Mouse (Mus musculus): ENCODE measurements at regions not wholly inside any gene's neighbourhood (a gene's known extent, or its start where the extent isn't known, plus 50 kb on each side); places are given as distances from the start of the nearest gene placed in this dataset.
"Not testable (repeated sequence)": the region's sequence is repeated elsewhere in the genome, so short reads cannot be mapped to it uniquely, and the experiment has no call there.

GRCm38 (mm10) chr8:126081279-126081678 lies 86.3 kb downstream of the Kcnk1 start:
- DNase-seq (ENCODE audit: low spot score in 2 of 2) = no peak

DNA sequence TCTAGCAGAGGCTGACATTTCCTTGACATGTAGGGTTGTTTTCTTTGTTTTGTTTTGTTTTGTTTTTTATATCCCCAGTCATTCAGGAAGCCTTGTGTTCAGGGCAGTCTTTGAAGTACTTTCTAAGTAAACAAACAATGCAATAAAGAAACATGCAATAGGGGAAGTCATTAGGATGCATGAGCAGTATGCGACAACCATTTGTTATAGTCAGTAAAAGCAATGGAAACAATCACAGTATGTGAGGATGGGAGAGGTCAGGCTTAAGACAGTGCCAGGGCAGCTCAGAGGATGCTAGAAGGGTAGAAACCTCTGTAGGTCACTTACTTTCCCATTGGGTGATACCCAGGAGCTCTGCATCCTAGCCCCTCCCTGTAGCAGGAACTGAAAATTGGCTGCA lies 87.9 kb downstream of the Kcnk1 start:
- no peak for DNase-seq (ENCODE audit: low spot score in 2 of 2)

DNA sequence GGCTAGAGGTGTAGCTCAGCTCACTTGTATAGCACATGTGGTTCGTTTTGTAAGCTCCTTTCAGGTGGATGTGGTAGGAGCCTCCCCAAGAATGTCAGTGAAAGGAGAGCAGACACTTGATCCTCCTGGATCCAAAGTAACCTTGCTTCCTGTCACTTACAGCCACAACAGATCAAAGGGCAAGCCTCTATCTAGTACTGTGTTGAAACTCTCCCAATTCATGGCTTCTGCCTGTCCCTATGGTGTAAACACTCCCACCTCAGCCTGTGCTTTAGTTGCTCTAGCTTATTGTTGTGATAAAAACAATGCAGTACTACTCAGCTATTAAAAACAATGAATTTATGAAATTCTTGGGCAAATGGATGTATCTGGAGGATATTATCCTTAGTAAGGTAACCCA lies 95.8 kb downstream of the Kcnk1 start:
- no peak for DNase-seq (ENCODE audit: low spot score in 2 of 2)

DNA sequence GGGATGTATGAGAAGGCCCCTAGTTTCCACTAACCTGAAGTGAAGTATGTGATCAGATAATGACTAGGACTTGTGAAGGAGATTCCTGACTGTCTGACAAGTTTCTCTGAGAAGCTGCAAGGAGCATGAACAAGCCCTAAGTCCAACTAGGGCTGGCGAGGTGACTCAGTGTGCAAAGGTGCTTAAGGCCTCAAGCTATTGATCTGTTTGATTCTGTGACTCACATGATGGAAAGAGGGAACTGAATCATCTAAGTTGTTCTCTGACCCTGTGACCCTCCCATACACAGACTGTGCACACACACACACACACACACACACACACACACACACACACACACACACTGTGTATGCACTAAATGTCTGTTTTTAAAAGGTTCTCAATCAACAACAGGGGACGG lies 99.0 kb downstream of the Kcnk1 start:
- DNase-seq (ENCODE audit: low spot score in 2 of 2) = no peak

DNA sequence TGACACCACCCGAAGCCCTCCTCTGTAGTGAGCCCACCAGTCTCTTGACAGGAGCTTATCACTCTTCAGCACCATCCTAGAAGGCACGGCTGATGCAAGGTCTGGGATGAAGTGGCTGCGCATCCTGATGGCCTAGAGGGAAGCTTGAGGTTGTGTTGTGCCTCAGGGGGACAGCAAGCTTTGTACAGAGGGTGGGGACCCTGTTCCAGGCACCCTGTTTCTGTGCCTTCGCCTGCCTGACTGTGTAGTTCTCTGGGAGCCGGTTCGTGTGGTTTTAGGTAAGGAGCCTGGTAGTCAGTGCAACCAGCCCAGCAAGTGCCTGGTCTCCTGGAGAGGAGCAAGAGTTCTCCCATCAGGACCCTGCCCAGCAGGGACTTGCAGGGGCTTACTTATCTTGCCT lies 101.1 kb downstream of the Kcnk1 start:
- no peak for DNase-seq (ENCODE audit: low spot score in 2 of 2)

DNA sequence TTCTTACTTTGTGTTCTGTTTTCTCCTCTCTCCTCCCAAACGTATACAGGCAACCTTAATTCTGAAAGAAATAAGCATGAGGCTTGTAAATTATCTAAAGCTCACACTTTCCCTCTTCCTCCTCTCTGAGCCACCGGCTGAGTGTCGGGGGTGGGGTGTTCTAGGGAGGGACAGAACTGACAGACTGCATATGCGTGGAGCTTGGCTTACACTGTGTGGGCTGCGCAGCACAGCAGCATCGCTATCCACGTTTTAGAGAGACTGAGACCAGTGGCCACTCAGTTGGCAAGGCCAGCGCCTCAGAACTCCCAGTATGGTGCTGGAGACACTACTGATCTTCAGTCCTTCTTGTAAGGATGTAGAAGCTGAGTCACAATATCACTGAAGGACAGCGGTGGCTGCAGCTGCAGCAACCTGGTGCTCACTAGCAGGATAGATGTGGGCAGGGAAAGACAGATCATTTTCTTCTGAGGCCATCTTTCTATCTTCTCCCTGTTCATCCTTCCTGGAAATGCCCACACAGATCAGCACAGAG lies 101.7 kb downstream of the Kcnk1 start:
- no peak for DNase-seq (ENCODE audit: low spot score in 2 of 2)

- no peak for DNase-seq (ENCODE audit: low spot score in 2 of 2)
Observed at GRCm38 (mm10) chr8:126098886-126099285, 103.9 kb downstream of the Kcnk1 start.

- no peak for DNase-seq (ENCODE audit: low spot score in 2 of 2)
Observed at GRCm38 (mm10) chr8:126099889-126100288, 104.9 kb downstream of the Kcnk1 start.

DNA sequence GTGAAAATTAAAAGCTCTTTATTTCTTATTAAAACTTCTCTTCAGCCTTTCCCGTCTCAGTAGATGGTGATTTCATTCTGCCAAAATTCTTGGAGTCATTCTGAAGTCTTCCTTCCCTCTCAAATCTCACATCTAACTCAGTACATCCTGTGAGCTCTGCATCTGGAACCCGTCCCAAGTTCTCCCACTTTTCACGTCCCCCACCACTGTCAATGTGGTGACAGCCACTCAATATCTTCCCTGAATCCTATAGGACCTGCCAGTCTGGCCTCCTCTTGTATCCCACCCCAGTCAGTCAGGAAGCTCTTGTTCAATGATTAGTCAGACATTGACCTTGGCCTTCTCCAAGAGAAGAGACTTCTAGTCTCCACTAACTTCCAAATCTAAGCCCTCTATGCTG lies 110.1 kb downstream of the Kcnk1 start:
- DNase-seq (ENCODE audit: low spot score in 2 of 2) = no peak

GRCm38 (mm10) chr8:126126041-126126440 lies 131.1 kb downstream of the Kcnk1 start:
- no peak for DNase-seq (ENCODE audit: low spot score in 2 of 2)

- DNase-seq (ENCODE audit: low spot score in 2 of 2) = peak in 1 of 2 experiments; percentile 21
Observed at GRCm38 (mm10) chr8:126132076-126132475, 137.1 kb downstream of the Kcnk1 start.

DNA sequence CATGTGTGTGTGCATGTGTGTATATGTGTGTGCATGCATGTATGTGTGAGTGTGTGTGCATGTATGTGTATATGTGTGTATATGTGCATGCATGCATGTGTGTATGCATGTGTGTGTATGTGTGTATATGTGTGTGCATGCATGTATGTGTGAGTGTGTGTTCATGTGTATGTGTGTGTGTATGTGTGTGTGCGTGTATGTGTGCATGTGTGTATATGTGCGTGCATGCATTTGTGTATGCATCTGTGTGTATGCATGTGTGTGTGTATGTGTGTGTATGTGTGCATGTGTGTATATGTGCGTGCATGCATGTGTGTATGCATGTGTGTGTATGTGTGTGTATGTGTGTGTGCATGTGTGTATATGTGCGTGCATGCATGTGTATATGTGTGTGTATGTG lies 137.9 kb downstream of the Kcnk1 start:
- DNase-seq (ENCODE audit: low spot score in 2 of 2) = not testable (repeated sequence)

DNA sequence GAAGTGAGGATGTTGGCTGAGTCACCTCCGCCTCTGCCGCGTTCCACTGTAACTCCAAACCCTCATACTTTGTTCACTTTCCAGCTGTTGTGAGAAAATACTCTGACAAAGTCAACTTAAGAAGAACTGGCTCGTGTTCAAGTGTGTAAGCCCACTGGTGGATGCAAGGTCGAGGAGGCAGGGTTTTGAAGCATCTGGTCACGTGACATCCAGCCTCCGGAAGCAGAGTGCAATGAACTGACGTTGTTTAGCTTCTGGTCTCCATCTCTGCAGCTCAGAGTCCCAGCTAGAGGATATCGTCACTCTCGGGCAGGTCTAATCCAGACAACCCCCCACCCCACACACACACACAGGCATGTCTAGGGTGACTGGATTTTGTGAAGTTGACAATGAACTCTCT lies 140.1 kb downstream of the Kcnk1 start:
- no peak for DNase-seq (ENCODE audit: low spot score in 2 of 2)

DNA sequence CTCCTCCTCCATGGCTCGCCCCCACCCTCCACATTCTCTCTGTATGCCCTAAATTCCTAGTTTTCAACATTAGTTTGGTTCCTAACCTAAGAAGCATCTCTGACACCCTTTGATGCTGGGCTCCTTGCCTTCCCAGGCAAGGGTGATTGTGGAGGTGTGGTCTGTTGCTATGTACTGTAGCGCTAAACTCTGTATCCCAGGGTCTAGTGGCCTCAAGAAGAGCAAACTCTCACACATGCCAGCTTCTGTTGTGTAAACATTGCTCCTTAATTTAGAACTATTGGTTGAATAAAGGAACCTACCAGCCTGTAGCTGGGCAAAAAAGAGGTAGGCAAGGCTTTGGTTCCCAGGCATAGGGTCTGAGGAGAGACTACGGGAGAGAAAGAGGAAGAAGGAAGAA lies 140.6 kb downstream of the Kcnk1 start:
- no peak for DNase-seq (ENCODE audit: low spot score in 2 of 2)

DNA sequence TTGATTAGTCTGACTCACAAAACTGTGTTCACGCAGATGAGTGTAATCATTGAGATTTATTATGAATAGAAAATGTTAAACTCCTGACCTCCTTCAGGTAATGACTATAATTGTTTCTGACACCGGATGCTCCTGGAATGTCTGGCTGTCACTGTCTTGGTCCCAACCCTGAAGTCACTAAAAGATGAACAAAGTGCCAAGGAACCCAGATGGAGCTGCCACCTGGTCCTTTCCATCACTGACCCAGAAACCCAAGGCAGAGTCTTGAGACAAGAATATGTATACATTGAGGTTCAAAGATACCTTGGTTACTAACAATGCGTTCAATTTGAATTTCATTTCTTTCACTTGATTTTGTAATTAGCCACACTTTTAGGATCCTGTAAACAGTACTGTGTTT lies 142.0 kb downstream of the Kcnk1 start:
- no peak for DNase-seq (ENCODE audit: low spot score in 2 of 2)

DNA sequence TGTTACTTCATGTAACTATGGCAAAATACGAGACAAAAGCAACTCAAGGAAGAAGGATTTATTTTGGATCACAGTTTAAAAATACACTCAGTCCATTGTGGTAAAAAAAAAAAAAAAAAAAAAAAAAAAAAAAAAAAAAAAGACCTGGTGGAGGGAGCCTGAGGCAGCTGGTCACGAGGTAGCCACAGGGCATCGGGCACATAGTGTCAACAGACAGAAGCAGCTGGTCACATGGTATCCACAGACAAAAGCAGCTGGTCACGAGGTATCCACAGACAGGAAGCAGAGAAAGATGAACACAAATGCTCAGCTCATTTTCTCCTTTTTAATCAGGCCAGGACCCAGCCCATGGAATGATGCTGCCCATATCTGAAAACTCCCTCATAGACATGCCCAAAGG lies 142.5 kb downstream of the Kcnk1 start:
- DNase-seq (ENCODE audit: low spot score in 2 of 2) = no peak

DNA sequence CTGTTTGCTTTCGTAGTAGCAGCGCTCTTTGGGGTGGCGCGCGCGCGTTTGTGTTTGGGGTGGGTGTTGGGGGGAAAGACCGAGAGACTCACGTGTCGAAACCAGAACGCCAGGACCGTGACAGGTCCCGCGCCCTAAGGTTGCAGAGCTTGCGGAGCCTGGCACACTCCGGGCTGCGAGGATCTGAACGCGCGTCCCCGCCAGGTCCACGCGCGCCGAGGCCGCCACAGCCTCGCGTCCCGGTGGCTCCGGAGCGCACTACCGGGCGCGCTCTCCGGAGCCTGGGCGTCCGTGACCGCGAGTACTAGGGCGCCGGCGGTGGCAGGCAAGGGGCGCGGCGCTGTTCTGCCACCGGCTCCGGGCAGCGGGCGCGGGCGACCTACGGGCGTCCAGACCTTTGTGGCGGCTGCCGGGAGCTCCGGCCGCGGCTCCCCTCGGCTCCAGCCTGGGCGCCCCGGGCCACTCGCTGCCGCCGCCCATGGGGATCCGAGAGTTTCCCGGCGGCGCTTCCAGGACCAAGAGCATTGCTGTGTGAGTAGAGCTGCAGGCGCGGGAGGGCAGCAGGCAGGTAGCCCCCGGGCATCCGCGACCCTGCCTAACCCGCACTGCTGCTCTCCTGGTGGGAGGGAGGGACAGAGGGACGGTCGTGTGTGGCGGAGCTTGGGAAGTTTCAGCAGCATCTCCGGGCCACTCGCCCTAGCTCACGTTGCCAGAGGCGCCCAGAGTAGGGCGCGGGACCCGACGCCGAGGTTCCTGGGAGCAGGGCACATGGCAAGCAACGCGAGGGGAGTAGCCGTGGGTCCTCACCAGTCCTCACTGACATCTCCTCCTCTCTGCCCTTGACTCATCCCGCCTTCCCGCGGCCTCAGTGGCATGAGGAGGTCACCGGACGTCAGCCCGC lies 143.9 kb downstream of the Kcnk1 start:
- DNase-seq (ENCODE audit: low spot score in 2 of 2) = peak in 1 of 2 experiments; percentile 16

DNA sequence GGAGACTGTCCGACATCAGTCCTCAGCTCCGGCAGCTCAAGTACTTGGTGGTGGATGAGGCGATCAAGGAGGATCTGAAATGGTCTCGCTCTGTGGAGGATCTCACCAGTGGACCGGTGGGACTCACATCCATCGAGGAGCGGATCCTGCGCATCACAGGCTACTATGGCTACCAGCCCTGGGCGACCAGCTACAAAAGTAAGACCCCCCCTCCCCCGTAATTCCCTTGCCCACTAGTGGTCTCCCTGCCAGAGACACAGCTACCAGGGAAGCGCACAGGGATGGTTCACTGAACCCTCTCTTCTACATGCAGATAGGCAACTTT lies 144.5 kb downstream of the Kcnk1 start:
- no peak for DNase-seq (ENCODE audit: low spot score in 2 of 2)

DNA sequence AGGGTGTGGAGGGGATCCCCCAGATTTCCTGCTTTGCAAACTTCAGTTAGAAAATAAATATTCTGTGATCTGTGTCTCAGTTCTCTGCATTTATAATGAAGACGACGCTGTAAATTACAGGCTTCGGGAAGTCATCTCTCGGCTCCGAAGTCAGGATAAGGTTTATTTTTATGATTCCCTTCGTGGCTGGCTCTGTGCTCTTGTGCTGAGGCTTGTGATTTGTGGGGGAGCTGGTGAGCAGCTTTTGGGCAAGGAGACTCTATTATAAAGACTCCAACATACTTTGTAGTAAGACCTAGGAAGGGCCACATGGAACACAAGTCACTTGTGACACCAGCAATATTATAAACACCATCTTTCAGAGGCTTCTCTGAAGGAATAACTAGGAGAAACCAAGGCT lies 146.0 kb downstream of the Kcnk1 start:
- DNase-seq (ENCODE audit: low spot score in 2 of 2) = no peak

DNA sequence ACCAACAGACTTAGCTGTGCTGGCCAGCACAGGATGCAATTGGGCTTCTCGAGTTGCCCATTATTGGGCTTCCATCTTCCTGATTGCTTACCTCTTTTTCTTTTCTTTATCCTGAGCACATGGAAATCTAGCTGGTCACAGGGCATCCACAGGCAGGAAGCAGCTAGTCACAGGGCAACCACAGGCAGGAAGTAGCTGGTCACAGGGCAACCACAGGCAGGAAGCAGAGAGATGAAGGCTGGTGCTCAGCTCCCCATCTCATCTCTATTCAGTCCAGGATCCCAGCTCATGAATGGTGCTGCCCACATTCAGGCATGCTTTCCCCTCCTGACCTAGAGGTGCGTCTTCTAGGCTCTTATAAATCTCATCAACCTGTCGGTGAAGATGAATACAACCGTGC lies 146.8 kb upstream of the Slc35f3 start:
- no peak for DNase-seq (ENCODE audit: low spot score in 2 of 2)

GRCm38 (mm10) chr8:126153955-126154354 lies 144.4 kb upstream of the Slc35f3 start:
- DNase-seq (ENCODE audit: low spot score in 2 of 2) = no peak

DNA sequence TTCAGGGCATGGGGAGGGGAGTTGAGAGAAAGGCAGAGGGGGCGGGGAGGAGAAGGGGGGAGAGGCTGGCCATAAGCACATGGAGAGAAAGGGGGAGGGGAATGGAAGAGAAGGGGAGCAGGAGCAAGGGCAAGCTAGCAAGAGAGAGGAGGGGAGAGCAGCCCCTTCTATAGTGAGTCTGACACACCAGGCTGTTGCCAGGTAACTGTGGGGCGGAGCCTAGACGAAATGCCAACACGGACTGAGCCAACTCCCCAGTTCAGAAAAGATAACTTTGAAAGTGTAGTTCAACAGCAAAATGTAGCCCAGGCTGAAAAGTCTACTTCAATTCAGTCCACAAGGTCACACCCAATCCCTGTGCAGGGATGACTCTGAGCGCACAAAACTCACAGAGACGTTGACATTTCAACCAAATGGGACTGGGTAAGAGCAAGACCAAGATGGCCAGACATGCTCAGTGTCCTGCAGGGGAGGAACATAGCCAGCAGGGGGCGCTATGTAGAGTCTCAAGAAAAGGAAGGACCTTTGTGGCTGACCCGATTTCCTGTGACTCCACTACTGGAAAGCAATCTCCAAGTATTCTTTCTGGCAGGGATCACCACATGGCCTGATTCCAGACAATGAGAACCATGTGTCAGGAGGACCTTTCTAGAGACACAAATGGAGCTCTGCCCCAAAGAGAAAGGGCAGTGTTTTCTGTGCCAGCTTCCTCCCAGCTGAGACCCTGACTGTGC lies 140.7 kb upstream of the Slc35f3 start:
- peak; percentile 27 to 55 for DNase-seq (ENCODE audit: low spot score in 2 of 2)
